Mouse (Mus musculus): Measurements from ENCODE around the gene Kank1. TPM values are rescaled to one million over a fixed set of nuclear protein-coding genes. Genes with fewer than 3 reads are reported as not detected.

The Kank1 gene
- polyA plus RNA-seq, 1 experiment from 2014 or later = 6.6 TPM

DNA sequence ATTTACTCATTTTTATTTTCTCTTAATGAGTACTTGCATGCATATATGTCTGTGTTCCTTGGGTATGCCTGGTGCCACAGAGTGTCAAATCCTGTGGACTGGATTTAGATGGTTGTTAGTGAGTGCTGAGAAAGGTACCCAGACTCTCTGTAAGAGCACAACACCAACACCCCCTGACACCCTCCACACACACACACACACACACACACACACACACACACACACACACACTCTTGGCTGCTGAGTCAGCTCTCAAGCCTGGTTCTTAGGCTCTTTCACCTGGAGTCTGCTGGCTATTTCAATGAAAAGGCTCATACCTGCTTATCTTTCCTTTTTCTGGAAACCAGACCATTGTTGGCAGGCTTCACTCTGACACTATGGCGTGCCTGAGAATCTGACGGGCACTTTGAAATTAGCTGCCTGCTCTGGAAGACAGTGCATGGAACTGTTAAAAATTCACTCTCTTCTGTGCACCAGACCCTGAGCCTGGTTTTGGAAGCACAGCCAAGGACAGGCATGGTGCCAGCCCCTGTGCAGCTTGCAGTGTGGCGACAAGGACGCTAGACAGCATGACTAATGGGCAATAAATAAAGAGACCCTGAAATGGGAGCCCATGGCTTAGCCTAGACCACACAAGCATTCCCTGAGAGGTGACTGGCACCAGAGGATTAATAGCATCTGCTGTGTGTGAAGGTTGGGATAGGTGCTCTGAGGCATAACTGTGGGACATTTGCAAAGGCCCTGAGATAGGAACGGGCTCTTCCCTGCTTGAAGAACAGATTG is 49.2 kb downstream of the Kank1 start:
- no peaks in the 10 kb centered on the region for H3K9me3 ChIP-seq (replicated peaks)
- H3K4me1 ChIP-seq (replicated peaks) = no peaks in the 10 kb centered on the region
- no peak overlapping the region for H3K4me3 ChIP-seq (replicated peaks)
- no peaks in the 10 kb centered on the region for H3K36me3 ChIP-seq (replicated peaks)
- H3K27ac ChIP-seq (replicated peaks) = no peak overlapping the region
- no peaks in the 10 kb centered on the region for H3K27me3 ChIP-seq
- H3K4me2 ChIP-seq = no peak overlapping the region
- WGBS (ENCODE audit: insufficient replicate concordance) = 58% methylated on average over 5 of the region's 5 CpGs
- no peak overlapping the region for H3K9ac ChIP-seq
- no peak for ATAC-seq (ENCODE audit: insufficient read depth)

DNA sequence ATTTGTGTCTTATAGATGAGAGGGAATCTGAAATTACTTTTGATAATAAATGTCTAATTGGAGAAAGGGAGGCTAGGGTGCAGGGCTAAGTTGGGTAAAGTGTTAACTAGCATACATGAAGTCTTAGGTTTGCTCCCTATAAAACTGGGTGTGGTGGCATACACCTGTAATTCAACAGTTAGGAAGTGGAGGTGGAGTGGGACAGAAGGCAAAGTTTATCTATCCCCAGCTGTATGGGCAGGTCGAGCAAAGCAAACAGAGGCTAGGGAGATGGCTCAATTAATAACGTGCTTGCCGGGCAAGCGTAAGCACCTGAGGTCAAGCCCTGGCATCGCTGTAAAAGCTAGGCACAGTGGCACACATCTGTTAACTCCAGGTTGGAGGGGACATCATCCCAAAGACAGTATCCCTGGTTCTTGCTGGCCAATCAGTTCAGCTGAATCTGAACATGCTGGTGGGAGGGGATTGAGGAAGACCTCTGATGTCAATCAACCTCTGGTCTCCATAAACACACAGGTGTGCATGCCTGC is 54.3 kb downstream of the Kank1 start:
- no peak overlapping the region for H3K27ac ChIP-seq (replicated peaks)
- no peak for ATAC-seq (ENCODE audit: insufficient read depth)
- H3K36me3 ChIP-seq (replicated peaks) = no peaks in the 10 kb centered on the region
- no peaks in the 10 kb centered on the region for H3K9me3 ChIP-seq (replicated peaks)
- no peaks in the 10 kb centered on the region for H3K4me1 ChIP-seq (replicated peaks)
- H3K9ac ChIP-seq = no peak overlapping the region
- no peaks in the 10 kb centered on the region for H3K27me3 ChIP-seq
- WGBS (ENCODE audit: insufficient replicate concordance) = 56% methylated on average over 5 of the region's 5 CpGs
- H3K4me3 ChIP-seq (replicated peaks) = no peak overlapping the region
- H3K4me2 ChIP-seq = no peak overlapping the region

DNA sequence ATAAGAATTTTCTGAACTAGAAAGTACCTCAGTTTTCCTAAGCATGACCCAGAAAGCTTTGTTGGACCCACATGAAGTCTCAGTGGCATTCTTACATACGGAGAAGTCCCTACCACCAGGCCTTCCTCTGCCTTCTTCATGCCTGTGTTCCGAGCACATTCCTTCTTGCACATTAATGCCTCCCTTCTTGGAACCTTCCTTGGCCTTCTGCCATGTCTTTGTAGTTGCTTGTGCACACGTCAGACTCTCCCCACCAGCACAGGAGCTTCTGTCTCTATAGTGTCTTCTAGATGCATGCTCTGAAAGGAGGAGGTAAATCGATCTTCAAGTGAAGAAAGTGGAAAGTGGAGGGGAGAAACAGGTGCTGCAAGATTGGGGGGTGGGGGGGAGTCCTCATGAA is 58.4 kb downstream of the Kank1 start:
- Histone ChIP-seq H3K27ac (replicated peaks) (no peak overlapping the region), H3K9me3 (replicated peaks) (no peaks in the 10 kb centered on the region), H3K4me3 (replicated peaks) (no peak overlapping the region), H3K4me2 (no peak overlapping the region), H3K9ac (no peak overlapping the region), H3K36me3 (replicated peaks) (no peaks in the 10 kb centered on the region), H3K4me1 (replicated peaks) (no peaks in the 10 kb centered on the region), H3K27me3 (no peaks in the 10 kb centered on the region)
- 55% methylated on average over 4 of the region's 4 CpGs for WGBS (ENCODE audit: insufficient replicate concordance)
- ATAC-seq (ENCODE audit: insufficient read depth) = no peak

DNA sequence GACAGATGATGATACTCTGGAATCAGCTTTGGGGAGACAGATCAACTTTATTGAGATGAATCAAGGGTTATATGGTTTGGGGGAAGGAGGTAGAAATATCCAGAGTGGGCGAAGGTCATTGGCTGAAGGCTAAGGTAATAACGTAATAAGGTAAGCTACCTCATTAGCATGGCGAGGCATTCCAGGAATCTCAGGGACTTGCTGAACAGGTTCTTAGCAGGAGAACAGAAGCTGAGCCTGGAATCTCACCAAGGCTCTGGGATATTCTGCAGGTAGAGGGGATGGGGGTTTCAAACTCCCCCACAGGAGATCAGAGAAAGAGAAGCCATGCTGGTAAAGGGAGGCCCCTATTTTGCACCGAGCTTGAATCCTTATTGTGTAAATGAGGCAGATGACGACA is 60.5 kb downstream of the Kank1 start:
- ATAC-seq (ENCODE audit: insufficient read depth) = no peak

DNA sequence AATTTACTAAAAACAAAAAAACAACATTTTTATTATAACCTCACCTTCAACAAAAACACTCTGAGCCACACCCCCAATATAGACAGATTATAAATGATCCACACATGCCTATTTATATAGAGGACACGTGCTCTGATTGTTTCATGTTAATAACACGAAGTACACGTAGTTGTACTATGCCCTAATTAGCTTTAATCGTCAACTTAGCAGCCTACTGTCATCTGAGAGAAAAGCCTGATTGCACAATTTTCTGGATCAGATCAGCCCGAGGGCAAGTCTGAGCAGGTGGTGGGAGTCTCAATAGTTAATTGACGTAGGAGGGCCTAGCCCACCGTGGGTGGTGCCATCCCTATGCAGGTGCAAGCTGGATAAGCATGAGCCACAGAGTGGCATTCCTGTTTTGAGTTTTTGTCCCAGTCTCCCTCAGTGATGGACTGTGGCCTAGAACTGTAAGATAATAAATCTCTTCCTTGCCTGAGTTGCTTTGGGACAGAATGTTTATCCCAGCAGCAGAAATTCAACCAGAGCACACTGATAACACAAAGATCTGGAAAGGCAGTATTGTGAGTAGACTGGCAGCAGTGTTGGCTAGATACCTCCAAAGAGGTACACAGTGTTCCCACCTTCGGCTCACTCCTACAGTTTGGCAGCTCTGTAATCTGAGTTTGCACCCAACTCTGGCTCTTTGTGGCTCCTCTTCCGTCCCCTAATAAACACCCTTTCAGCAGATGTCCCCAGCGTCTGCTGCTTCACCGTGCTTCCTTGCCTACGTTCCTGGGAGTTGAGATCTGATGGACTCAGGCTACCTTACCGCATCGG is 63.3 kb downstream of the Kank1 start:
- Histone ChIP-seq H3K36me3 (replicated peaks) (no peaks in the 10 kb centered on the region), H3K9ac (no peak overlapping the region), H3K9me3 (replicated peaks) (no peaks in the 10 kb centered on the region), H3K27ac (replicated peaks) (no peak overlapping the region), H3K4me3 (replicated peaks) (no peak overlapping the region), H3K4me2 (no peak overlapping the region), H3K27me3 (no peaks in the 10 kb centered on the region), H3K4me1 (replicated peaks) (no peaks in the 10 kb centered on the region)
- 65% methylated on average over 14 of the region's 14 CpGs for WGBS (ENCODE audit: insufficient replicate concordance)
- ATAC-seq (ENCODE audit: insufficient read depth) = no peak

More for the DNA sequence above, 60.5 kb downstream of the Kank1 start:
- H3K4me2 ChIP-seq = no peak overlapping the region
- H3K9ac ChIP-seq = no peak overlapping the region
- H3K4me3 ChIP-seq (replicated peaks) = no peak overlapping the region
- H3K27ac ChIP-seq (replicated peaks) = no peak overlapping the region
- no peaks in the 10 kb centered on the region for H3K36me3 ChIP-seq (replicated peaks)
- 58% methylated on average over 5 of the region's 5 CpGs for whole genome bisulfite sequencing (ENCODE audit: insufficient replicate concordance)
- no peaks in the 10 kb centered on the region for H3K27me3 ChIP-seq
- no peaks in the 10 kb centered on the region for H3K9me3 ChIP-seq (replicated peaks)
- no peaks in the 10 kb centered on the region for H3K4me1 ChIP-seq (replicated peaks)

DNA sequence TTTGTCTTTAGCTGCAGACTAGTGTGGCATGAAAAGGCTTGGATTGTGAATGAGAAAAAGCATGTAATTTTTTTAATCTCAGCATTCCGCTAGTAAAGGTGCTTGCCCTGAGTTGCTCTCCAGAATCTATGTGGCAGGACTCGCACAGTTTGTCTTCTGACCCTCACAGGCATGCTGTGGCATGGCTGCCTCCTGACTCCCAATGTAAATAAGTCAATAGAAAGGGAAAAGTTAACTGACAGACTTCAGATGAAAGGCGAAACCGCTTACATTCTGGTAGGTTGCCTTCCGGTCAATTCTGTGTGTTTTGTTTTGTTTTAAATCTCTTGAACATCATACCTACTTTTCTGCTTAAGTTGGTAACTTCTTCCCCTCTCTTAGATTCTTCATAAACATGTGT is 64.4 kb downstream of the Kank1 start:
- Histone ChIP-seq H3K9ac (no peak overlapping the region), H3K27me3 (no peaks in the 10 kb centered on the region), H3K4me3 (replicated peaks) (no peak overlapping the region), H3K4me1 (replicated peaks) (no peaks in the 10 kb centered on the region), H3K9me3 (replicated peaks) (no peaks in the 10 kb centered on the region), H3K4me2 (no peak overlapping the region), H3K27ac (replicated peaks) (no peak overlapping the region), H3K36me3 (replicated peaks) (no peaks in the 10 kb centered on the region)
- no peak for ATAC-seq (ENCODE audit: insufficient read depth)
- WGBS (ENCODE audit: insufficient replicate concordance) = 68% methylated on average over 5 of the region's 5 CpGs

DNA sequence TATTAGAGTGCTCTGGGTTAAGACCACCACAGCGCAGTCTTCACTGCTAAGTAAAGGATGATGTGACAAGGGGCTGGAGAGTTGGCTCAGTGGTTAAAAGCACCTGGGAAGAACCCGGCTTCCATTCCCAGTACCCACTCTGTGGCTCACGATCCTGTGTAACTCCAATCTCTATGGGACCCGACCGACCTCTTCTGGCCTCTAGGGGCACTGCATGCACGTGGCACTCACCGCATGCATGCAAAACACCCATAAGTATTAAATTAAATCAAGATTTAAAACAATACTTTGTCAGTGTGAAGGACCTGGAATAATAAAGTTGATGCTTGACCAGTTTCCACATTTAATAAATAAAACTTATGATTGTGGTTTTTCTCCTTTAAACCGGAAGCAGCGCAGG is 69.5 kb downstream of the Kank1 start:
- H3K9ac ChIP-seq = no peak overlapping the region
- 54% methylated on average over 9 of the region's 9 CpGs for WGBS (ENCODE audit: insufficient replicate concordance)
- H3K4me2 ChIP-seq = no peak overlapping the region
- H3K27ac ChIP-seq (replicated peaks) = no peak overlapping the region
- no peaks in the 10 kb centered on the region for H3K9me3 ChIP-seq (replicated peaks)
- peaks cover 4% of the 10 kb centered on the region; the same call in 1 of the 2 replicates for H3K27me3 ChIP-seq
- no peaks in the 10 kb centered on the region for H3K36me3 ChIP-seq (replicated peaks)
- H3K4me3 ChIP-seq (replicated peaks) = no peak overlapping the region
- no peak for ATAC-seq (ENCODE audit: insufficient read depth)
- H3K4me1 ChIP-seq (replicated peaks) = no peaks in the 10 kb centered on the region

DNA sequence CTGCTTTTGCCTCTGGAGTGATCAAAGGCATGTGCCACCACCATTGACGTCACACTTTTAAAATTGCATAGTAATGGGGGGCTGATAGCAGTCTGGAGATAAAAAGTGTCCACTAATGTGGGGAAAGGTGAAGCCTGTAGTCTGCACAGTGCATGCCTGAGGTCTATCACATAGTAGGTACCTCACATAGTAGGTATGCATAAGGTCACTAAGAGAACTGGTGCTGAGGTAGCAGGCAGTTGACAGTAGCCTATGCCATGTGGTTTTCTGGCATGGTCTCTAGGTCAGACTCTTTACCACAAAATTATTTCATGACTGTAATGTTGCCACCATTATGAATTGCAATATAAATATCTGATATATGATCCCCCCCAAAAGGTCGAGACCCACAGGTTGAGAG is 71.4 kb downstream of the Kank1 start:
- ATAC-seq (ENCODE audit: insufficient read depth) = no peak
- WGBS (ENCODE audit: insufficient replicate concordance) = 29% methylated on average over 2 of the region's 2 CpGs
- no peak overlapping the region for H3K4me2 ChIP-seq
- H3K4me3 ChIP-seq (replicated peaks) = no peak overlapping the region
- H3K9me3 ChIP-seq (replicated peaks) = no peaks in the 10 kb centered on the region
- peaks cover 4% of the 10 kb centered on the region; the same call in 1 of the 2 replicates for H3K27me3 ChIP-seq
- H3K27ac ChIP-seq (replicated peaks) = no peak overlapping the region
- 0 out of 2 replicates have a peak, but pooled peaks cover 4% of the 10 kb centered on the region for H3K4me1 ChIP-seq (replicated peaks)
- H3K36me3 ChIP-seq (replicated peaks) = no peaks in the 10 kb centered on the region
- no peak overlapping the region for H3K9ac ChIP-seq

DNA sequence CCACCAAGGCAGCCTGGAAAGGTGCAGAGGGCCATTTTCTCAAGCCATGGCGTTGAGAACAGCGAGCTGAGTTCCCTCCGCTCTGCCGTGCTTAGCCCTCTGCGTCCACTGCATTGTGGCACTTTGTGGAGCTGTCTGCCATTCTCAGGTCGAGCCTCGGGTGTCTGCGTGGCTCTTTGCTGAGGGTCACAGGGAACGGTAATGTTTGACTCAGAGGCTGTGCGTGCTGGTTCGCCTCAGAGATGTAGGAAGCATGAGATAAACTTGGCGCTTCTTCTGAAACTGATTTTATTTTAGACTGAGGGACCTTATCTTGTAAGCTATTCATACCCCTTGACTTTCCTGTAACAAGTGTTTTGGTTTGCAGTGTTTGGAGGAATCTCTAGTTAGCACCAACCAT is 72.0 kb downstream of the Kank1 start:
- H3K9me3 ChIP-seq (replicated peaks) = no peaks in the 10 kb centered on the region
- no peak overlapping the region for H3K27ac ChIP-seq (replicated peaks)
- H3K4me3 ChIP-seq (replicated peaks) = no peak overlapping the region
- H3K4me1 ChIP-seq (replicated peaks) = 0 out of 2 replicates have a peak, but pooled peaks cover 4% of the 10 kb centered on the region
- no peak for ATAC-seq (ENCODE audit: insufficient read depth)
- H3K9ac ChIP-seq = no peak overlapping the region
- no peaks in the 10 kb centered on the region for H3K36me3 ChIP-seq (replicated peaks)
- H3K27me3 ChIP-seq = peaks cover 4% of the 10 kb centered on the region; the same call in 1 of the 2 replicates
- WGBS (ENCODE audit: insufficient replicate concordance) = 25% methylated on average over 12 of the region's 12 CpGs
- no peak overlapping the region; the same call in 1 of the 2 replicates for H3K4me2 ChIP-seq

DNA sequence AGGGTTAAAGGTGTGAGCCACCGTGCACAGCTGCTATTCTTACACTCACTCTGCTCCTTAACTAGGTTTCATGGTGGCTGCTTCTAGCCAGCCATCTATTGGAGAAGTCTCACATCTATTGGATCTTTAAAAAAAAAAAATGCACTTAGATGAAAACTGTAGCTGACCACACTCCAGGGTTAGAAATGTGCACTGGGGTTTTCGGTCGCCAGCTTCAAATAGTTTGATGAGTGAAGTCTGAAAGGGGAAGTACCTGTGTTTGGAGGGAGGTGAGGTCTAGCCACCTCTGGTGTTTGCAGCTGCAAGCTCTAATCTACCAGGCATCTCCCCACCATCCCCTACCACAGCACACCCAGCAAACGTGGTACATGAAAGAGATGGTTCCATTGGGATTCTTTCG is 74.2 kb downstream of the Kank1 start:
- Histone ChIP-seq H3K27ac (replicated peaks) (no peak overlapping the region), H3K36me3 (replicated peaks) (no peaks in the 10 kb centered on the region), H3K4me3 (replicated peaks) (no peak overlapping the region), H3K9me3 (replicated peaks) (no peaks in the 10 kb centered on the region), H3K27me3 (peaks cover 4% of the 10 kb centered on the region; the same call in 1 of the 2 replicates), H3K4me2 (no peak overlapping the region), H3K9ac (no peak overlapping the region), H3K4me1 (replicated peaks) (0 out of 2 replicates have a peak, but pooled peaks cover 4% of the 10 kb centered on the region)
- ATAC-seq (ENCODE audit: insufficient read depth) = no peak
- WGBS (ENCODE audit: insufficient replicate concordance) = 31% methylated on average over 5 of the region's 5 CpGs

DNA sequence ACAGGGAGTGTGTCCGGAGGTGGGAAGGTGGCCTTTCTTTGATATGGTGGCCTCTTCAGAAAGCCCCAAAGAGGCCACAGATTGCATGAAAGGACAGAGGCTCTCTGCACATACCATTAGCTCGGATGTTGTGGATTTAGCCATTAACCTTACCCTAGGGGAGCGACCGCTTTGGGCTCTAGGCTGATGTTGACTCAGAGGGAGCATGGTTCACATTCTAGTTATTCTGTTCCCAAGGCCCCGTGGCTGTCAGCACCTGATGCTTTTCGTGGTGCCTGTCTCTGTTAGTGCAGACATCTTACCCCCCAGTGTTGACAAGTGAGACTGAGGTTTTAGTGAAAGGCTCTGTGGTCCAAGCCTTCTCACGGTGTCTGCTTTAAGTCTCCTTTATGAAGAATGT is 74.9 kb downstream of the Kank1 start:
- no peaks in the 10 kb centered on the region for H3K36me3 ChIP-seq (replicated peaks)
- no peak overlapping the region for H3K9ac ChIP-seq
- ATAC-seq (ENCODE audit: insufficient read depth) = peak; percentile 62
- no peaks in the 10 kb centered on the region for H3K9me3 ChIP-seq (replicated peaks)
- H3K4me3 ChIP-seq (replicated peaks) = no peak overlapping the region
- WGBS (ENCODE audit: insufficient replicate concordance) = 47% methylated on average over 7 of the region's 7 CpGs
- H3K27ac ChIP-seq (replicated peaks) = no peak overlapping the region
- 0 out of 2 replicates have a peak, but pooled peaks cover 4% of the 10 kb centered on the region for H3K4me1 ChIP-seq (replicated peaks)
- H3K27me3 ChIP-seq = peaks cover 4% of the 10 kb centered on the region; the same call in 1 of the 2 replicates
- H3K4me2 ChIP-seq = no peak overlapping the region
